15 mouse cellular contexts compared by ENCODE assay signal in the genomic region with DNA sequence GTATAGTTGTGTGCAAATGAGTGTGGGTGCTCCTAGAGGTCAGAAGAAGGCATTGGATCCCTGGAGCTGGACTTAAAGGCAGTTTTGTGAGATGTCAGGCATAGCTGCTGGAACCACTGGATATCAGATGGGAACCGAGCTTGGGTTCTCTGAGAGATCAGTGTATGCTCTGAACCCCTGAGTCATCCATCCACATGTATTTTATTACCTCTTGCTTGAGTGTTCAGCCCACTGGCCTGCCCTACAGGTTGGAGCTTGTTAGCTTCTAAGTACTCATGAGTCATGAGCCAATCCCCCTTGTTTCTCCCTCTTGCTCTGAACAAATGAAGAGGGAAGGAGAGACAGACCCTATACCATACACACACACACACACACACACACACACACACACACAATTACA.
DNase-seq lines count a peak whose midpoint lies in the region.
"Had no signal": no experiment of that assay in that cellular context is flagged by ENCODE, and none has a peak within 500 bp of the region (broad histone marks: within the 10 kb centered on the region; RNA-seq: fewer than 3 reads in every experiment).

No protein-coding gene starts in this region.

- peak; percentile 55 for DNase-seq in heart, adult 11 months
- DNase-seq in heart, postnatal 14 days: no peak
- DNase-seq in urinary bladder, postnatal 36 days (ENCODE audit: low spot score in 2 of 2): peak; percentile 5 to 8
- no peak for DNase-seq in urinary bladder, postnatal 25 days (ENCODE audit: low spot score)
- no peak for DNase-seq in thymus, postnatal 0 days (ENCODE audit: low spot score)
- DNase-seq: adrenal gland, adult 2 months; adrenal gland, postnatal 10 days; adrenal gland, postnatal 25 days; cerebellum, adult 11 months; cerebellum, adult 18-20 months; cerebellum, adult 8-10 months; cerebellum, adult 9-11 months; cerebellum, postnatal 14 days; cerebellum, postnatal 36 days; embryo, embryonic 11 days had no signal

- intact Hi-C loops in heart, postnatal 14 days (cut with DNase I): no loop called here

Comparison
In these comparisons a context has a peak if more than half of its experiments do, and no peak if none do; other contexts are left out.
1. DNase-seq: peak in heart, adult 11 months (single experiment) and urinary bladder, postnatal 36 days (2 of 2); none in heart, postnatal 14 days (0 of 2), urinary bladder, postnatal 25 days (single experiment) and thymus, postnatal 0 days (single experiment).